Comparison of ENCODE assay signal across 11 mouse cellular contexts in the genomic region with DNA sequence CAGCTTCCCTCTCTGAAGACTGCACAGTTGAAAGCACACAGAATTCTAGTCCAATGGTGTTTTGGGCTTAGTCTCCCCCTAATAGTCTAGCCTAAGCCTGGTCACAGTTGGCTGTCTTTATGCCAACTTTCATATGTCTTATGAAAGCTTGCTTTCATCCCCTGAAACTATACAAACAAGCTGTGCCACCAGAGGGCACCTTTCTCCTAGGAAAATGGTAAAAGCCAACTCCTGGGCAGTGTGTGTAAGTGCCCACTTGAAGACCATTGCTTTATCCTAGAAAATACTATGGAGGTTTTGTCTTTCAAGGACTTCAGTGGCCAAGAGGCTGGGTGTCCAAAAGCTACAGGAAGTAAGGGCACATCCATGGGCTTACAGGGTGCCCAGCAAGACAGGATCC. TPM values are rescaled to one million over a fixed set of nuclear protein-coding genes. Genes with fewer than 3 reads are reported as not detected.
DNase-seq lines count a peak whose midpoint lies in the region; ATAC-seq and TF ChIP-seq lines count a peak whose summit lies in the region.
"Had no signal": no experiment of that assay in that cellular context is flagged by ENCODE, and none has a peak within 500 bp of the region (broad histone marks: within the 10 kb centered on the region; RNA-seq: fewer than 3 reads in every experiment).

No protein-coding gene starts in this region.

- DNase-seq in cerebellum, adult 2 months, result no peak
- no peak for DNase-seq in cerebellum, adult 11-12 months
- DNase-seq in layer of hippocampus, postnatal 10 days (ENCODE audit: low spot score in 2 of 2), result peak; percentile 8 to 43
- DNase-seq in layer of hippocampus, adult 9-10 months (ENCODE audit: low spot score), result no peak
- DNase-seq in fibroblast of lung, adult 2 months (ENCODE audit: low read depth), result peak; percentile 31
- DNase-seq in lung, postnatal 25 days (ENCODE audit: low spot score), result peak; percentile 24
- DNase-seq in B cell, adult 2 months, result no peak

- H3K4me2 ChIP-seq in heart, embryonic 12.5 days, result no peak overlapping the region
- H3K4me2 ChIP-seq: embryonic facial prominence, embryonic 13.5 days had no signal

- ATAC-seq in heart, embryonic 12.5 days (ENCODE audit: insufficient number of reproducible peaks, low FRiP score), result no peak

- H3K4me3 ChIP-seq in cerebellum, adult 2 months (replicated peaks; ENCODE audit: insufficient read depth, low read depth, low read length), result no peak overlapping the region
- no peak overlapping the region for H3K4me3 ChIP-seq in heart, embryonic 12.5 days
- H3K4me3 ChIP-seq: embryonic facial prominence, embryonic 13.5 days had no signal

- H3K27ac ChIP-seq in cerebellum, adult 2 months (ENCODE audit: insufficient read depth, low read length), result no peak overlapping the region
- H3K27ac ChIP-seq in heart, embryonic 12.5 days (ENCODE audit: poor library complexity, severe bottlenecking), result no peak overlapping the region
- H3K27ac ChIP-seq: embryonic facial prominence, embryonic 13.5 days had no signal

- no peak for TF ChIP-seq POLR2A in cerebellum, adult 2 months (IDR thresholded peaks at IDR 0.05; ENCODE audit: borderline replicate concordance, insufficient read depth, low read length)

- no peak overlapping the region for H3K9ac ChIP-seq in heart, embryonic 12.5 days
- H3K9ac ChIP-seq: embryonic facial prominence, embryonic 13.5 days had no signal

- 0 out of 2 replicates have a peak, but pooled peaks have one; percentile 3 for TF ChIP-seq CTCF in cerebellum, adult 2 months (IDR thresholded peaks at IDR 0.05; ENCODE audit: borderline replicate concordance, insufficient read depth, low read depth, low read length)

- H3K9me3 ChIP-seq in heart, embryonic 12.5 days (replicated peaks), result no peaks in the 10 kb centered on the region
- H3K9me3 ChIP-seq: embryonic facial prominence, embryonic 13.5 days had no signal

- H3K4me1 ChIP-seq in cerebellum, adult 2 months (ENCODE audit: control insufficient read depth, insufficient read depth, low read length), result no peaks in the 10 kb centered on the region
- no peaks in the 10 kb centered on the region for H3K4me1 ChIP-seq in heart, embryonic 12.5 days (replicated peaks)
- H3K4me1 ChIP-seq: embryonic facial prominence, embryonic 13.5 days had no signal

- H3K36me3 ChIP-seq in heart, embryonic 12.5 days, result no peaks in the 10 kb centered on the region
- H3K36me3 ChIP-seq: embryonic facial prominence, embryonic 13.5 days had no signal

- H3K27me3 ChIP-seq in cerebellum, adult 2 months (ENCODE audit: control insufficient read depth, insufficient read depth, low read length), result no peaks in the 10 kb centered on the region
- H3K27me3 ChIP-seq in heart, embryonic 12.5 days (replicated peaks), result no peaks in the 10 kb centered on the region
- H3K27me3 ChIP-seq: embryonic facial prominence, embryonic 13.5 days had no signal

RNA-seq across cellular contexts. Expression of a gene that starts 8.3 kb away (rescaled TPM):
- 0.05 TPM in 1 of 2 replicates, not detected in the other for polyA plus RNA-seq in cerebellum, adult 2 months (2012; rRNA removed)
- total RNA-seq in layer of hippocampus, postnatal 10 days (2021), result not detected
- 0.71 and 4.5 TPM in 2 replicates for polyA plus RNA-seq in heart, embryonic 12.5 days (2016; fragmentation: Nextera tagmentation; extraction: Ambion mirVana)
- total RNA-seq: layer of hippocampus, postnatal 25 days had no signal

RNA-seq across cellular contexts. Expression of a gene that starts 28.7 kb away (rescaled TPM):
- polyA plus RNA-seq in cerebellum, adult 2 months (2012; rRNA removed), result not detected in 2 replicates
- total RNA-seq in layer of hippocampus, postnatal 10 days (2021), result not detected
- not detected in 2 replicates for polyA plus RNA-seq in heart, embryonic 12.5 days (2016; fragmentation: Nextera tagmentation; extraction: Ambion mirVana)
- total RNA-seq: layer of hippocampus, postnatal 25 days had no signal
- polyA plus RNA-seq: embryonic facial prominence, embryonic 13.5 days; thymus, postnatal 0 days had no signal

RNA-seq across cellular contexts. Expression of a gene that starts 56.9 kb away (rescaled TPM):
- polyA plus RNA-seq in cerebellum, adult 2 months (2012; rRNA removed), result 6.3 and 6.5 TPM in 2 replicates
- 10 to 100 TPM; 11.5 to 12.2 TPM for total RNA-seq in layer of hippocampus, postnatal 10 days (2021)
- 6.8 and 7.2 TPM in 2 replicates for polyA plus RNA-seq in heart, embryonic 12.5 days (2016; fragmentation: Nextera tagmentation; extraction: Ambion mirVana)

Comparison
In these comparisons a context has a peak if more than half of its experiments do, and no peak if none do; other contexts are left out.
1. DNase-seq: peak in layer of hippocampus, postnatal 10 days (2 of 2), fibroblast of lung, adult 2 months (single experiment) and lung, postnatal 25 days (single experiment); none in cerebellum, adult 2 months (0 of 2), cerebellum, adult 11-12 months (single experiment), layer of hippocampus, adult 9-10 months (single experiment) and B cell, adult 2 months (0 of 2).